Mouse (Mus musculus) ZHBTc4 (cell line): Measurements from ENCODE around the gene Pdzd7.
A peak's percentile ranks its signal among the peaks of the same experiment; 100 is the strongest.

Source experiments
- DNase-seq: peaks from one replicate; pipeline ENCODE4 v3.0.0-alpha.2; 2011; ENCODE audit warnings: low read depth, low spot score

The Pdzd7 gene

GRCm38 (mm10) chr19:45030746-45031693 is 14.5 kb downstream of the Pdzd7 start:
- DNase-seq = peak; percentile 88

DNA sequence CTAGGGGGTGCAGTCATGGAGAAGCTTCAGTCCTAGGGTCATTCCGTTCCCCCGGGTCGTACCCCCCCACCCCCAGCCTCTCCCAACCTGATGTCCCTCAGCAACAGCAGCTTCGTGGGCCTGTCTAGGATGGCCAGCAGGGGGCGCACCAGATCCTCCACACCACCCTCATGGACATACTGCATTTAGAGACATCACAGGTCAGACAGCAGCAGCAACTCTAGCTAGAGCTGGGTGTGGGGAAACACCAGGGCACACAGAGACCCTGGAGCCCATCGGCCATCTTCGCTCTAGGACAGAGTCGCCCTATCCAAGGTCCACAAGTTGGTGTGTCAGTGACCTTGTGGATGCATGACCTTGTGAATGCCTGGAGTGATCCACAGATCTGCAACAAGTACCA is 15.4 kb downstream of the Pdzd7 start:
- peak; percentile 83 for DNase-seq

DNA sequence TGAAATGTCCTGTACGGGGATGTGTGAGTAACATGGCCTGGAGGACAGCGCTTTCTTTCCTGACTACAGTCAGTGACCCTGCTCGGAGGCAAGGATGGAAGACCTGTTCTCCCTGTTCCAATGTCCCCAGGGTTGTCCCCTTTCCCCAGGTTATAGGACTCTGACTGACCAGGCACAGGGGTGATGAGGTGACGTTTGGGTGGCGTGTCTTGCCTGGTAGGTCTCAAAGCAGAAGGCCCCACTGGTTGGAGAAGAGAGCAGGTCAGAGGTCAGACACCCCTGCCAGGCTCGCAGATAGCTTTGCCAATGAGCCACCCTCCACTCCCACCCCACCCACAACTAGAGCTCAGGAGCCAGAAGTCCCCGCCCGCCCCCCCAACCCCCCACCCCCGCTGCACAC is 15.9 kb downstream of the Pdzd7 start:
- no peak for DNase-seq

GRCm38 (mm10) chr19:45028746-45029145 is 16.8 kb downstream of the Pdzd7 start:
- no peak for DNase-seq

- no peak for DNase-seq
Measured at GRCm38 (mm10) chr19:45027848-45028247, 17.7 kb downstream of the Pdzd7 start.

DNA sequence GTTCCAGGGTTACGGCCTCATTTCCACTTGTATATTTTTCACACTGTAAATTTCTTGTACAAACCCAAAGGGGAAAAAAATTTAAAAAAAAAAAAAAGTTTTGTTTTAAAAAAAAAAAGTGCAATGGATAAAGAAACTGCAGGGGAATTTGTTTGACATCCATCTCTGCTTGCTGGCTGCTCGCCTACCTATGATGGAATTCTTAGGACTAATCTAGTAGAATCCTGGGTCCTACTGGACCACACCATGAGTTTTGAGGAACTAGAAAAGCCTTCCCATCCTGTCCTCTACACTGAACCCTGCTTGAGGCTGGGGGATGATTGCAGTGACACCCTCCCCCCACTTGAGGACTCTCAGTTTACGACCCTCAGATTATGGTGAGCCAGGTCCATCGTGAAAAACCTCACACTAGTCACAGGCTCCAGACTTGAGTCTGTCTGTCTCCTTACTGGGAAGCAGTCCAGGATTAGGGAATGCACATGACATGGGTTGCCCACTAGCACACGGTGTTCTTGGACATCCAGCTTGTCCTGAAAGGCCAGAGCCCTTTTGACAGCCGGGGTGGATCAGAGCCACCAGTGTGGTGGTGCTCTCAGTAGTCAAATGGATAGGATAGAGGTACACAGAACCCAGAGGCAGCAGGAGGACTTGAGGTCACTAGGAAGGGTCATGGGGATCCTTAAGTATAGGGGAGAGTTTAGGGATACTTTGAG is 18.4 kb downstream of the Pdzd7 start:
- no peak for DNase-seq

- peak; percentile 39 for DNase-seq
Measured at GRCm38 (mm10) chr19:45025937-45026568, 19.5 kb downstream of the Pdzd7 start.

- no peak for DNase-seq
Measured at GRCm38 (mm10) chr19:45024775-45025174, 20.7 kb downstream of the Pdzd7 start.

- no peak for DNase-seq
Measured at GRCm38 (mm10) chr19:45023993-45024392, 21.5 kb downstream of the Pdzd7 start.

- DNase-seq = no peak
Measured at GRCm38 (mm10) chr19:45021362-45021761, 24.2 kb downstream of the Pdzd7 start.

DNA sequence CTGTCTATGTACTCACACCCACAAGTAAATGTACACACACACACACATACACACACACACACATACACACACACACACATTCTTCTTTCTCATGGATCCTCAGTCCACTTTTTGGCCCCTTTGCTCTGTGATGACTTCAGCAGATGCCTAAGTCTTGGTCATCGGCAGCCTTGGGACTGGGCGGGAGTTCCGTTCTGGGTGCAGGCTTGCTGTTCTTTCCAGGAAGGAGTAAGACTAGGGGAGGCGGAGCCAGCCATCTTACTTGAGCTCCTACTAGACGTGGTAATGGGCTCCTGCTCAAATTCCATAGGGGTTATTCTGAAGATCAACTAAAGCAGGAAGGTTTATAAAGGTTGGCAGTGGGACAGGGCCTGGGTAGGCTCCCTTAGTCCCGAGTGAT is 25.2 kb downstream of the Pdzd7 start:
- peak; percentile 46 for DNase-seq

DNA sequence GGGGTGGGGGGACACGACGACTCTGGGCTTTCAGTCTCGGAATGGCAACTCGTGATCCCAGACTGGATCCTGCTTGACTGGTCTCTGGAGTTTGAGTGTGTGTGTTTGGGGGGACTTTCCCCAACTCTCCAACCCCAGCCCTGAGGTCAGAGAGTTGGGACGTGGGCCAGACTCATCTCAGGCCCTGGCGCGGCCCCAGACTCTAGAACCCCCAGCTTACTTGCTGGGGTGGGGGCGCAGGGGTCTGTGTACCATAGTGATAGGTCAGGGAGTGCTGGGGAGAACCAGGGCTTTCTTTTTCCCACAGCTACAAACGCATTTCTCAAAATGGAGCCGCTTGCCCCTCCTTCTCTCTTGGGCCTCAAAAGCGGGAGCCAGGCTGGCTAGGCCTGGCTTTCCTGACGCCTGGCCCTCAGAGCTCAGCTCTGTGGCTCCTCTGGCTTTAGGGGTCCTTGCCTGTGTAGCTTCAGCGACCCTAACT is 27.1 kb downstream of the Pdzd7 start:
- DNase-seq = no peak

DNA sequence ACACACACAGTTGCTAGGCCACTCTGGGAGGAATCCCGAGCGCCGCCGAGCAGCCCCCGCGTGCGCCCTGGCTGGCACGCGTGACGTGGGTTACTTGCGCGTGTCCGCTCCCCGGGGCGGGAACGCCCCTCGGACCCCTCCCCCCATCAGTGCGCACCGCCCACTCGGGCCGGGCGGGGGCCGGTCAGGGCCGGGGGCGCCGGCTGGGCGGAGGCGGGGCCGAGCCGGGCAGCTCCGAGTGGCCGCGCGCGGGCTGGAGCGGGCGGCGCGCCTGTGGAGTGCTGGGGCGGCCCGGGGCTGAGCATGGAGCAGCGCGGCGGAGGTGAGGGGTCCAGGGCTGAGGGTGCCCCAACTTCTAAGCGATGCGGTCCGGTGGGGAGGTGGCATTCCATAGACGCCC is 27.6 kb downstream of the Pdzd7 start:
- DNase-seq = peak; percentile 39

DNA sequence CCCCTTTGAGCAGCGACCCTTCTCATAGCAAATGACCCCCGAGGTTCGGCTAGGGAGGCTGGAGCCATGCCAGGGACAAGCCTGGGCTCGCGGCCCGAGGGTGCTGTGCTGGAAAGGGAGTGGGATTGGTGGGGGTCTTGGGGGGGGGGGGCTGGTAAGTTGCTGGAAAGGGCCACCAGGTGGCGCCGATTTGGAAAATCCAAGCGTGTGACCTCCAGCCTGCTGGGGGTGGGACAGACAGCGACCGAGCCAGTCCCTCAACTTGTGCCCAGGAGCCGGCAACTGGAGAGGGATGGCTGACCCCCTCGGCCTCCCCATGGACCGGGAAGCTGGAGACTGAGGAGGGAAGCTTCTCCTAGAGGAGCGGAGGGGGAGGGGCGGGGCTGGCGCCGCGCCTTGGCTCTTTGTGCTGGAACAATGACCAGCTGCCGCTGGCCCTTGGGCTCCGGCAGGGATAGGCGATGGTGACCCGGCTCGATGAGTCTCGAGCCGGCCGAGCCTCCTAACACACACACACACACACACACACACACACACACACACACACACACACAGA is 28.2 kb downstream of the Pdzd7 start:
- peak; percentile 73 for DNase-seq

DNA sequence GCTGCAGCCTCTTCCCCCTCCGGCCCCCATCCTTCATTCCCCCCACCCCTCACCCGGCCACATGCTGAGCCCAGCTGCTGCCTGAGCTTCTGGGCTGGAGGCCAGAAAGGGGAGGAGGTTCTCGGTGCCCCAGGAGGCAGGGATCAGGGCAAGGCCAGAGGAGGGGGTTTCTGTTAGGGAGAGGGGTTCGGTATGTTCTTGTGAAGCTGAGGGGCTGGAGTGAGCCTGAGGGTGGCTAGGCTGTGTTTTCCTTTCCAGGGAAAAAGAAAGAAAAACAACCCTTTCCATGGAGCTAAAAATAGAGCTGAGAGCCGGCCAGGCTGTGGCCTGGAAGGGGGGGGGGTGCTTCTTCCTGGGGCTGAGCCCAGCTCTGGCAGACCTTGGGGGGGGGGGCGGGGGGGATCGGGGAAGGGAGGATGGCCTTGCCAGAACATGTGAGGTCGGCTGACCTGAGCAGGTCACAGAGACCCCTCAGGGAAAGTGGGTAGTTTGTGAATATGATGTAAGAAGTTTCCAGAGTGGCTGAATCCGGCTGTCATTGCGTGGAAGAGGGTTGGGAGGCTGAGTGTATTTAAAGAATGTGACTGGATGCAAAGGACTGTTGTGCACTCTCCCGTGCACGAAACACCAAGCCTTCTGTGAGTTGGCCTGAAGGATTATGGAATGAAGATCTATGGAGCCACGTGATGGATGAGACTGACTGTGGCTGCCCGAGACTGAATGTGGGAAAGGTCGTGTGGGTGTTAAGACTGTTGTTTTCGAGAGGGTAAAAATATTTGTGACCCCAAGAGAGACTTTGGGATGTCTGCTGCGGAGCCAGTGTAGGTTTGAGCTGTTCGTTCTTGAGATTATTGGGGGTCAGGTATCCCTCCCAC is 28.9 kb downstream of the Pdzd7 start:
- DNase-seq = no peak

DNA sequence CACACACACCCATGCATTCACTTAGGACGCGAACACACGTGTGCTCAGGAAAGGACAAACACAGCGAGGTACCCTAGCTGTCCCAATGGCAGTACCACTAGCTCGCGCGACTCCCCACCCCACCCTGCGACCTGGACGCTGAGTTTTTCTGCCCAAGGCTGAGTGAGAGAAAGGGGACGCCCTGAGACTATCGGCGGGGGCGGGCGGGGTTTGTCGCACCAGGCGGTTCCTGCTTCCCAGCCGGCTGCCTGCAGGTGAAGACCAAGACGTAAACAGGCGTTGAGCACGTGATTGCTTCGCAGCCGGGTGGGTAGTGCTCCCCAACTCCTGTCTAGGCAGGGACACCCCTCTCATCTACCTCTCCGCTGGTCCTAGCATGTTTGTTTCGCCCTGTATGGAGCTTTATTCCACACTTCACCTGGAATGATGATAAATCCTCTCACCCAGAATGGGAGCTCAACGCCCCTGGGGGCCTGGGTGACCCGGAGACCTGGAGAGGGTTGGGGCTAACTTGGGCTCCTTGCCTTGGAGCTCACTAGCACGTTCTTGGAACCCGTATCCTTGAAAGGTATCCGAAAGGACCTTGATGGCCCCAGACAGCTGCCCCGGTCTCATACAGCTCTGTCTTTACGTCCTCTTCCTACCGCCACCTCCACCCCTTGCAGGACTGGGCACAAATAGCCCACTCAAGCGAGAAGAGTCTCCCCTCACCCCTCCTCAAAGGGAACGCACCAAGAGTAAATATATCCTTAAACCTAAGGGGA is 29.8 kb downstream of the Pdzd7 start:
- DNase-seq = peak; percentile 71

GRCm38 (mm10) chr19:45014981-45015402 is 30.5 kb downstream of the Pdzd7 start:
- peak; percentile 73 for DNase-seq

DNA sequence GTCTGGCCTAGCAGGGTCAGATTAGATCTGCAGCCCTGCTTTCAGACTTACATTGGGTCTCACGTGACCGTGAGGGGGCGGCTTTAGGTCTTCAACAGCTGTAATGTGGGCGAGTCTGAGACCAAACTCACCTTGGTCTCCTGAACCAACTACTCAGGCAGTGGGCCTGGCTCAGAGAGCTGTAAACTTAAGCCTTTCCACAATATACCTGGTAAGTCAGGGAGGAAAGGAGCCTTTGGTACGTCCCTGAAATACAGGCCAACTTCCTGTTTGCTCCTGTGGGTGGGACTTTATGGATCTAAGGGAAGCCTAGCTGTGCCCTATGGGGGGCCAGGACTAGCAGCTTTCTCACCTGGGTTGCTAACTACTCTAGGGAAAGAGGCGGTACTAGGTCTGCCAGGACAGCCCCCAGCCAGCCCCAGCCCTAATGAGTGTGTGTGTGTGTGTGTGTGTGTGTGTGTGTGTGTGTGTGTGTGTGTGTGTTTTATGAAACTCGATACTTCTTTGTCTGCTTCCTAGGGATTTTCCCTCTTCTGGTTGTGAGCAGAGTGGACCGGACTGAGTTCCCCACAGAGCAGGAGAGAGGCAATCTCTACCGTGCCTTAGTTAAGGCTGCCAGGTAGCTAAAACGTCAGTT is 31.1 kb downstream of the Pdzd7 start, which contains the start of gene Lzts2:
Gene Lzts2 (plus strand): TSS at position 80 of the 637 bp plus-strand sequence.
- DNase-seq = peak; percentile 72

- no peak for DNase-seq
Measured at GRCm38 (mm10) chr19:45013581-45014225, 31.8 kb downstream of the Pdzd7 start.
